Mouse (Mus musculus) thymus, postnatal 0 days (tissue): ENCODE data around the gene Syt3. TPM values are rescaled to one million over a fixed set of nuclear protein-coding genes. Genes with fewer than 3 reads are reported as not detected.

ENCODE experiments used
- DNase-seq: peaks from one replicate; pipeline ENCODE4 v3.0.0-alpha.2; 2015; ENCODE audit warnings: low spot score
- polyA plus RNA-seq: library from polyadenylated mRNA; unstranded; fragments of >200 nt; fragmentation: Nextera tagmentation; extraction: Ambion mirVana; gene quantifications from 2 replicates; pipeline ENCODE4 v1.2.1, GENCODE M21; 2015

The Syt3 gene
- polyA plus RNA-seq, 1 experiment from 2014 or later: 0.38 TPM

DNA sequence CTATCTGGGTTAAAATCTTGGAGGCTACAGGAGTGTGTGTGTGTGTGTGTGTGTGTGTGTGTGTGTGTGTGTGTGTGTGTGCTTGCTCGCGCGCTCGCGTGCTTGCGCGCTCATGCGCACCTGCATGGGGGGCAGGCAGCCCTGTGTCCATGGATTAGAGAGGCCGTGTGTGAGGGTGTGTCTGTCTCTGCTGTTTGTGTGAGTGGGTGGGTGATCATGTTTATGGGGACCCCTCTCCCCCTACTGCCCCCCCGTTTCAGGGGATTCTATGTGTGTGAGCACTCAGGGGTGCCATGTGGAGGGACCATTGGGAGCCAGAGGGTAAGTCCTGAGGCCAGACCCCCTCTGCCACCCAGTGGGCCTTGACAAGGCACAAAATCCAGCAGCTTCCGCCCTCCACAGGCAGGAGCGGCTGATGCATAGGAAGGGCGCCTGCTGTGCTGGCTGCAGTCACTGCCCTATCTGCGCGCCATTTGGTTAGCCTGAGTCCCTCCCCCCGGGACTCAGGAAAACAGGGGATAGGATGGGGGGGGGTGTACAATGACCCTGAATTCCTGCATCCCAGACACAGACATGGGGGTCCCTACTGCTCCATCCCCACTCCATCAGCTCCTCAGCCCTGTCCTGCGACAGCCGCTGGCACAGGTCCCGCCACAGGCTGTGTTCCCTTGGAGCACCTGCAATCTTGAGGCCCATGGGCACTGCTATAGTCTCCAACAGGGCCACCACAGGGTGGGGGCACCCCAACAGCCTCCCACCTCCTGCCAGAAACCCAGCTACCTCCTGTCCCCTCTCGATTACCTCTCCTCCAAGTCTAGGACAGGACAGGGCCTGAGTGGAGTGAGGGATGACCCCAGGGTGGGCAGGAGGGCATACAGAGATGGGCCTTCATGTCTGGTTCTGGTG is 59.6 kb downstream of the Syt3 start:
- no peak for DNase-seq

DNA sequence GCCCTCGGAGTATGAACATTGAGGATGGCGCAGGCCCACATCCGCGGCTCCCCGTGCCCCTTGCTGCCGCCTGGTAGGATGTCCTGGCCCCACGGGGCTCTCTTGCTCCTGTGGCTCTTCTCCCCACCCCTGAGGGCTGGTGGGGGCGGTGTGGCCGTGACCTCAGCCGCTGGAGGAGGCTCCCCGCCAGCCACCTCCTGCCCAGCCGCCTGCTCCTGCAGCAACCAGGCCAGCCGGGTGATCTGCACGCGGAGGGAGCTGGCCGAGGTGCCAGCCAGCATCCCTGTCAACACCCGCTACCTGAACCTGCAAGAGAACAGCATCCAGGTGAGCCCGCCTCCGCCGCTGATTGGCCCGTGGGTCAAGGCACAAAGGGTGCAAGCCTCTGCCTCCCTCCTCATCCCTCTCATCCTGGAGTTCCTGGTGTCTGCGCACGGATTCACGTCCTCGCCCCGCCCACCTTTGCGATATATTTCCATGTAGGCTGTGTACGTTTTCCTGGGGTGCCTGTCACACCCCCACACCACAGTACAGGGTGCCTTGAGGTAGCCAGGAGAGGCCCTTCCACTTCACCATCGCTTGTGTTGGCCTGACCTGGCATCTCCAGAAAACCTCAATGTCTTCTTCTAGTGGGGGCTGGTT is 61.1 kb downstream of the Syt3 start:
- DNase-seq: no peak

DNA sequence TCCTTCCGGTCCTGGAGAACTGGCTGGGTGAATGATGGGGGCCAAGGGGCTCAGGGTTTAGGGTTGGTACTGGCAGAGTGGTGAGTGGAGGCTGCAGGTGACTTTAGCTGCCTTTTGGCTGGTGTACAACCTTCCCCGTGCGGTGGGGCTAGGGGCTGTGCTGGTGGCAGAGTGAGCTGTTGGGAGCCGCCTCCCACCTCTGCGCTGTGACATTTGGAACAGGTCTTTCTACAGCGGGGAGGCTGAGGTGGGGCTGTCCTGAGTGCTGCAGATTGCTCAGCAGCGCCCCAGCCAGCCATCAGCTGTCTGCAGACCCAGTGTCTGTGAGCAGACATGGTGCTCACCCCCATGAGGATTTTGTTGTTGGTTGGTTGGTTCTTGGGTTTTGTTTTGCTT is 61.6 kb downstream of the Syt3 start:
- DNase-seq: no peak

DNA sequence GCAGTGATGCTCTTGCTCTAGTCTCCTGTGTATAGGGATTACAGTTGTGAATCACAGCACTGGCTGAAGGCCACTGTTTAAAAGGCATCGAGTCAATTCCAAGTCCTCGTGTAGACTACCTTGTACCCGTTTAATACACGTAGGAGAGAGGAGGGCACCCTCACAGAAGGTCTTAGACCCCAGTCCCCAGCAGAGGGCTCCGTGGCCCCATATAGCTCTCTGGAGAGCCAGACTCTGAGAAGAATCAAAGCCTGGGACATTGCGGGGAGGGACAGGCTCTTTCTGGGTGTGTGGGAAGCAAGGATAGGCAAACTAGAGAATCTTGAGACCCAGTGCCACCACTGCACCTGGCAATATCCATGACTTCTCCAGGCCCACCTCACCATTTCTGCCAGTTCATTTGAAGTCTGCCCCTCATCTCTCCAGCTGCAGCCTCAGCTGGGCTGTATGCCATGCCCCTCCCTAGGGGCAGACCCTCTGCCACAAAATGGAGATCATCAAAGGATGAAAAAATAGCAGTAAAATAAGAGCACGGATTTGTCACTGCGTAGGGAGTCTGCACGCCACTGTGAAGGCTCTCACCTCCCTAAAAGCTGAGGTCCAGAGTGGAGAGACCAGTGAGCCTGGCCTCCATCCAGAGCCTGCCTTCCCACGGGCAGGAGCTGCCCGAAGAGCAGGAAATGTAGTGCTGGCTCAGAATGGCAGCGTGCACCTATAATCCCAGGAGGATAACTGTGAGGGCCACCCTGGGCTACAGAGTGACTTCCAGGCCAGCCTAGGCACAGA is 62.4 kb downstream of the Syt3 start:
- no peak for DNase-seq

Other genes starting within 250 kb of the Syt3 start
- gene Klk1b16, start 247.3 kb upstream of the Syt3 start, polyA plus RNA-seq: 0.33 TPM in 2 replicates
- gene Klk1b24, start 195.9 kb upstream of the Syt3 start, polyA plus RNA-seq: not detected in 2 replicates
- 0.31 and 0.63 TPM in 2 replicates for gene Klk1b3, start 185.9 kb upstream of the Syt3 start, polyA plus RNA-seq
- 0.33 and 0.50 TPM in 2 replicates for gene Klk1b4, start 176.7 kb upstream of the Syt3 start, polyA plus RNA-seq
- 0.10 TPM in 1 of 2 replicates, not detected in the other for gene Klk1b5, start 168.2 kb upstream of the Syt3 start, polyA plus RNA-seq
- gene Klk1, start 158.7 kb upstream of the Syt3 start, polyA plus RNA-seq: 2.2 and 3.8 TPM in 2 replicates
- not detected in 2 replicates for gene Gm36864, start 147.9 kb upstream of the Syt3 start, polyA plus RNA-seq
- gene 1700028J19Rik, start 137.4 kb upstream of the Syt3 start, polyA plus RNA-seq: 0.81 and 1.3 TPM in 2 replicates
- 76.8 and 86.3 TPM in 2 replicates for gene 2410002F23Rik, start 137.4 kb upstream of the Syt3 start, polyA plus RNA-seq
- gene Acp4, start 126.7 kb upstream of the Syt3 start, polyA plus RNA-seq: 0.14 TPM in 2 replicates
- not detected in 2 replicates for gene Gm15517, start 122.7 kb upstream of the Syt3 start, polyA plus RNA-seq
- gene Clec11a, start 77.2 kb upstream of the Syt3 start, polyA plus RNA-seq: 3.7 and 4.0 TPM in 2 replicates
- gene Shank1, start 73.8 kb upstream of the Syt3 start, polyA plus RNA-seq: 0.14 and 0.29 TPM in 2 replicates
- 0.59 and 0.90 TPM in 2 replicates for gene 1700008O03Rik, start 1.7 kb downstream of the Syt3 start, polyA plus RNA-seq
- gene Lrrc4b, start 44.9 kb downstream of the Syt3 start, polyA plus RNA-seq: 0.05 TPM in 1 of 2 replicates, not detected in the other
- not detected in 2 replicates for gene Aspdh, start 81.3 kb downstream of the Syt3 start, polyA plus RNA-seq
- gene Josd2, start 83.9 kb downstream of the Syt3 start, polyA plus RNA-seq: 30.6 and 37.4 TPM in 2 replicates
- gene Emc10, start 112.4 kb downstream of the Syt3 start, polyA plus RNA-seq: 83.8 and 85.5 TPM in 2 replicates
- 9.5 and 13.4 TPM in 2 replicates for gene Fam71e1, start 112.5 kb downstream of the Syt3 start, polyA plus RNA-seq
- 0.55 TPM in 2 replicates for gene Mybpc2, start 140.6 kb downstream of the Syt3 start, polyA plus RNA-seq
- 16.3 and 17.7 TPM in 2 replicates for gene Spib, start 148.0 kb downstream of the Syt3 start, polyA plus RNA-seq
- gene Pold1, start 164.7 kb downstream of the Syt3 start, polyA plus RNA-seq: 104 and 118 TPM in 2 replicates
- 96.9 and 101 TPM in 2 replicates for gene Nr1h2, start 169.8 kb downstream of the Syt3 start, polyA plus RNA-seq
- gene Napsa, start 188.3 kb downstream of the Syt3 start, polyA plus RNA-seq: 11.1 and 11.3 TPM in 2 replicates
- gene Kcnc3, start 206.6 kb downstream of the Syt3 start, polyA plus RNA-seq: 0.03 TPM in 1 of 2 replicates, not detected in the other